Mouse (Mus musculus) midbrain, embryonic 14.5 days (tissue): ENCODE measurements around the gene Dusp16. TPM values are rescaled to one million over a fixed set of nuclear protein-coding genes. Genes with fewer than 3 reads are reported as not detected.

Experiments used
- ATAC-seq: fragments of 200-750 bp; cut with Nextera tagmentation; 2 replicates; pipeline ENCODE4 v1.8.0; 2017; ENCODE audit warnings: moderate number of reproducible peaks, moderate library complexity; ENCODE audit not compliant: low FRiP score, low TSS enrichment
- DNase-seq: peaks from one replicate; pipeline ENCODE4 v3.0.0-alpha.2; 2015
- H3K27ac ChIP-seq: fragments of 300-500 bp; sonication (generic); replicated peaks from 2 replicates; pipeline ENCODE4 v1.5.1; 2014; ENCODE audit warnings: mild to moderate bottlenecking, low read depth, low read length, moderate library complexity
- H3K27me3 ChIP-seq: fragments of 300-500 bp; sonication (generic); 2 replicates; pipeline ENCODE4 v1.6.1; 2014; ENCODE audit warnings: low read length, control low read depth, mixed read lengths; ENCODE audit not compliant: control insufficient read depth, insufficient read depth
- H3K36me3 ChIP-seq: fragments of 300-500 bp; sonication (generic); 2 replicates; pipeline ENCODE4 v1.6.1; 2014; ENCODE audit warnings: low read length, control low read depth; ENCODE audit not compliant: control insufficient read depth, insufficient read depth
- H3K4me1 ChIP-seq: fragments of 300-500 bp; sonication (generic); 2 replicates; pipeline ENCODE4 v1.6.1; 2014; ENCODE audit warnings: mild to moderate bottlenecking, antibody characterized with exemption, low read length, control low read depth; ENCODE audit not compliant: control insufficient read depth, insufficient read depth
- H3K4me2 ChIP-seq: fragments of 300-500 bp; sonication (generic); 2 replicates; pipeline ENCODE4 v1.6.1; 2014; ENCODE audit warnings: mild to moderate bottlenecking, low read length, moderate library complexity
- H3K4me3 ChIP-seq: fragments of 300-500 bp; sonication (generic); replicated peaks from 2 replicates; pipeline ENCODE4 v1.5.1; 2014; ENCODE audit warnings: low read depth, low read length
- H3K9ac ChIP-seq: fragments of 300-500 bp; sonication (generic); replicated peaks from 2 replicates; pipeline ENCODE4 v1.6.1; 2014; ENCODE audit warnings: mild to moderate bottlenecking, low read length, moderate library complexity
- H3K9me3 ChIP-seq: fragments of 300-500 bp; sonication (generic); 2 replicates; pipeline ENCODE4 v1.6.1; 2016; ENCODE audit warnings: low read length, control low read depth, mixed read lengths; ENCODE audit not compliant: control insufficient read depth
- WGBS: fragments of 180-500 bp; shearing (Covaris S2); extraction: QIAGEN DNeasy Blood & Tissue Kit; methylation state at CpG from one replicate; pipeline ENCODE4 v1.1.7; 2014; 5-methylcytosine and 5-hydroxymethylcytosine counted together
- polyA plus RNA-seq: library from polyadenylated mRNA; unstranded; fragments of >200 nt; fragmentation: Nextera tagmentation; extraction: Ambion mirVana; gene quantifications from 2 replicates; pipeline ENCODE4 v1.2.1, GENCODE M21; 2014

The Dusp16 gene
- polyA plus RNA-seq, 1 experiment from 2014 or later, result 5.5 TPM

GRCm38 (mm10) chr6:134718668-134719065, 73.8 kb downstream of the Dusp16 start:
- H3K4me3 ChIP-seq, result no peak overlapping the region

GRCm38 (mm10) chr6:134717886-134718667, 74.3 kb downstream of the Dusp16 start:
- H3K9ac ChIP-seq, result no peak overlapping the region
- no peak for ATAC-seq

More at GRCm38 (mm10) chr6:134718668-134719065, 73.8 kb downstream of the Dusp16 start:
- 92% methylated on average over 11 of the region's 11 CpGs for WGBS
- no peak for DNase-seq
- no peak overlapping the region for H3K27ac ChIP-seq
- H3K9ac ChIP-seq, result no peak overlapping the region
- H3K4me1 ChIP-seq, result no peaks in the 10 kb centered on the region
- no peak for ATAC-seq
- no peak overlapping the region for H3K4me2 ChIP-seq
- H3K36me3 ChIP-seq, result peaks cover 9% of the 10 kb centered on the region; the same call in 1 of the 2 replicates
- H3K9me3 ChIP-seq, result no peaks in the 10 kb centered on the region
- H3K27me3 ChIP-seq, result no peaks in the 10 kb centered on the region

GRCm38 (mm10) chr6:134716168-134716587, 76.2 kb downstream of the Dusp16 start:
- WGBS, result 84% methylated on average over 6 of the region's 6 CpGs
- H3K36me3 ChIP-seq, result peaks cover 9% of the 10 kb centered on the region; the same call in 1 of the 2 replicates

More at GRCm38 (mm10) chr6:134717886-134718667, 74.3 kb downstream of the Dusp16 start:
- 95% methylated on average over 20 of the region's 20 CpGs for WGBS
- Histone ChIP-seq H3K27ac (no peak overlapping the region), H3K36me3 (peaks cover 9% of the 10 kb centered on the region; the same call in 1 of the 2 replicates), H3K27me3 (no peaks in the 10 kb centered on the region), H3K4me2 (no peak overlapping the region), H3K4me3 (no peak overlapping the region), H3K4me1 (no peaks in the 10 kb centered on the region), H3K9me3 (no peaks in the 10 kb centered on the region)
- no peak for DNase-seq

GRCm38 (mm10) chr6:134713897-134714296, 78.5 kb downstream of the Dusp16 start:
- ATAC-seq (no peak), DNase-seq (no peak)
- H3K27ac ChIP-seq, result no peak overlapping the region
- H3K4me3 ChIP-seq, result no peak overlapping the region
- WGBS, result 68% methylated on average over 1 of the region's 1 CpGs
- H3K36me3 ChIP-seq, result peaks cover 12% of the 10 kb centered on the region; the same call in 1 of the 2 replicates
- no peaks in the 10 kb centered on the region for H3K9me3 ChIP-seq
- no peaks in the 10 kb centered on the region for H3K27me3 ChIP-seq
- no peak overlapping the region for H3K9ac ChIP-seq
- H3K4me2 ChIP-seq, result no peak overlapping the region
- no peaks in the 10 kb centered on the region for H3K4me1 ChIP-seq

More at GRCm38 (mm10) chr6:134716168-134716587, 76.2 kb downstream of the Dusp16 start:
- no peak for DNase-seq
- no peaks in the 10 kb centered on the region for H3K9me3 ChIP-seq
- H3K27me3 ChIP-seq, result no peaks in the 10 kb centered on the region
- H3K4me2 ChIP-seq, result no peak overlapping the region
- ATAC-seq, result no peak
- no peak overlapping the region for H3K4me3 ChIP-seq
- no peak overlapping the region for H3K27ac ChIP-seq
- H3K4me1 ChIP-seq, result no peaks in the 10 kb centered on the region
- no peak overlapping the region for H3K9ac ChIP-seq

GRCm38 (mm10) chr6:134713321-134713720, 79.1 kb downstream of the Dusp16 start:
- WGBS, result 53% methylated on average over 3 of the region's 3 CpGs
- ATAC-seq, result no peak
- peaks cover 12% of the 10 kb centered on the region; the same call in 1 of the 2 replicates for H3K36me3 ChIP-seq

GRCm38 (mm10) chr6:134710020-134710419, 82.4 kb downstream of the Dusp16 start:
- 89% methylated on average over 15 of the region's 15 CpGs for WGBS
- ATAC-seq (no peak), DNase-seq (peak; percentile 5)
- H3K27me3 ChIP-seq, result no peaks in the 10 kb centered on the region
- 0 out of 2 replicates have a peak, but pooled peaks cover 7% of the 10 kb centered on the region for H3K36me3 ChIP-seq
- no peak overlapping the region for H3K27ac ChIP-seq
- H3K4me1 ChIP-seq, result no peaks in the 10 kb centered on the region
- no peak overlapping the region for H3K4me2 ChIP-seq
- no peak overlapping the region for H3K4me3 ChIP-seq
- no peaks in the 10 kb centered on the region for H3K9me3 ChIP-seq
- H3K9ac ChIP-seq, result no peak overlapping the region

More at GRCm38 (mm10) chr6:134713321-134713720, 79.1 kb downstream of the Dusp16 start:
- Histone ChIP-seq H3K9me3 (no peaks in the 10 kb centered on the region), H3K27ac (no peak overlapping the region), H3K27me3 (no peaks in the 10 kb centered on the region), H3K4me3 (no peak overlapping the region), H3K4me1 (no peaks in the 10 kb centered on the region), H3K9ac (no peak overlapping the region), H3K4me2 (no peak overlapping the region)
- DNase-seq, result no peak

GRCm38 (mm10) chr6:134706467-134706866, 86.0 kb downstream of the Dusp16 start:
- WGBS, result 90% methylated on average over 4 of the region's 4 CpGs
- DNase-seq (no peak), ATAC-seq (no peak)
- Histone ChIP-seq H3K27ac (no peak overlapping the region), H3K36me3 (0 out of 2 replicates have a peak, but pooled peaks cover 7% of the 10 kb centered on the region), H3K9me3 (no peaks in the 10 kb centered on the region), H3K4me3 (no peak overlapping the region), H3K4me1 (no peaks in the 10 kb centered on the region), H3K4me2 (no peak overlapping the region), H3K27me3 (no peaks in the 10 kb centered on the region), H3K9ac (no peak overlapping the region)

- H3K9me3 ChIP-seq, result no peaks in the 10 kb centered on the region
- ATAC-seq, result no peak
- H3K4me2 ChIP-seq, result no peak overlapping the region
- H3K27me3 ChIP-seq, result no peaks in the 10 kb centered on the region
- WGBS, result 93% methylated on average over 4 of the region's 4 CpGs
- H3K36me3 ChIP-seq, result no peaks in the 10 kb centered on the region
- H3K4me3 ChIP-seq, result no peak overlapping the region
- H3K9ac ChIP-seq, result no peak overlapping the region
- DNase-seq, result no peak
- H3K27ac ChIP-seq, result no peak overlapping the region
- H3K4me1 ChIP-seq, result no peaks in the 10 kb centered on the region
Observed at GRCm38 (mm10) chr6:134703053-134703690, 89.3 kb downstream of the Dusp16 start.
